Mouse (Mus musculus) forebrain, embryonic 16.5 days (tissue): ENCODE measurements at regions not wholly inside any gene's neighbourhood (a gene's known extent, or its start where the extent isn't known, plus 50 kb on each side); places are given as distances from the start of the nearest gene placed in this dataset.

Experiments used
- ATAC-seq: fragments of 200-750 bp; cut with Nextera tagmentation; 2 replicates; pipeline ENCODE4 v1.8.0; 2017; ENCODE audit warnings: mild to moderate bottlenecking, moderate library complexity
- H3K27ac ChIP-seq: fragments of 300-500 bp; sonication (generic); 2 replicates; pipeline ENCODE4 v1.5.1; 2014; ENCODE audit warnings: low read length, control low read depth
- H3K27me3 ChIP-seq: fragments of 300-500 bp; sonication (generic); replicated peaks from 2 replicates; pipeline ENCODE4 v1.6.1; 2014; ENCODE audit warnings: low read length; ENCODE audit not compliant: control insufficient read depth, insufficient read depth
- H3K36me3 ChIP-seq: fragments of 300-500 bp; sonication (generic); 2 replicates; pipeline ENCODE4 v1.6.1; 2014; ENCODE audit not compliant: control insufficient read depth, insufficient read depth
- H3K4me1 ChIP-seq: fragments of 300-500 bp; sonication (generic); replicated peaks from 2 replicates; pipeline ENCODE4 v1.6.1; 2014; ENCODE audit warnings: low read length; ENCODE audit not compliant: control insufficient read depth, insufficient read depth
- H3K4me2 ChIP-seq: fragments of 300-500 bp; sonication (generic); 2 replicates; pipeline ENCODE4 v1.6.1; 2014; ENCODE audit warnings: mild to moderate bottlenecking, low read length, control low read depth
- H3K4me3 ChIP-seq: fragments of 300-500 bp; sonication (generic); replicated peaks from 2 replicates; pipeline ENCODE4 v1.5.1; 2014; ENCODE audit warnings: mild to moderate bottlenecking, low read length, control low read depth
- H3K9ac ChIP-seq: fragments of 300-500 bp; sonication (generic); replicated peaks from 2 replicates; pipeline ENCODE4 v1.6.1; 2014; ENCODE audit warnings: low read depth, low read length, control low read depth
- H3K9me3 ChIP-seq: fragments of 300-500 bp; sonication (generic); 2 replicates; pipeline ENCODE4 v1.6.1; 2016; ENCODE audit warnings: low read length; ENCODE audit not compliant: control insufficient read depth
- WGBS: fragments of 180-500 bp; shearing (Covaris S2); extraction: QIAGEN DNeasy Blood & Tissue Kit; methylation state at CpG from one replicate; pipeline ENCODE4 v1.1.7; 2014; 5-methylcytosine and 5-hydroxymethylcytosine counted together

GRCm38 (mm10) chr9:73302156-73302918, 189.1 kb downstream of the Rsl24d1 start:
- ATAC-seq = no peak
- no peak overlapping the region for H3K4me2 ChIP-seq
- H3K27me3 ChIP-seq = no peaks in the 10 kb centered on the region
- H3K9me3 ChIP-seq = no peaks in the 10 kb centered on the region
- H3K4me3 ChIP-seq = no peak overlapping the region
- no peaks in the 10 kb centered on the region for H3K4me1 ChIP-seq
- no peaks in the 10 kb centered on the region for H3K36me3 ChIP-seq
- 89% methylated on average over 5 of the region's 5 CpGs for WGBS
- no peak overlapping the region for H3K27ac ChIP-seq
- H3K9ac ChIP-seq = no peak overlapping the region

GRCm38 (mm10) chr9:73317048-73317447, 203.8 kb downstream of the Rsl24d1 start:
- ATAC-seq = no peak
- H3K36me3 ChIP-seq = no peaks in the 10 kb centered on the region
- no peaks in the 10 kb centered on the region for H3K4me1 ChIP-seq
- no peaks in the 10 kb centered on the region for H3K27me3 ChIP-seq
- 69% methylated on average over 1 of the region's 1 CpGs for WGBS
- no peak overlapping the region for H3K4me3 ChIP-seq
- H3K27ac ChIP-seq = no peak overlapping the region
- no peaks in the 10 kb centered on the region for H3K9me3 ChIP-seq
- H3K4me2 ChIP-seq = no peak overlapping the region
- no peak overlapping the region for H3K9ac ChIP-seq

- Histone ChIP-seq H3K36me3 (no peaks in the 10 kb centered on the region), H3K4me3 (no peak overlapping the region), H3K4me2 (no peak overlapping the region), H3K9me3 (no peaks in the 10 kb centered on the region), H3K4me1 (no peaks in the 10 kb centered on the region), H3K9ac (no peak overlapping the region), H3K27me3 (no peaks in the 10 kb centered on the region), H3K27ac (no peak overlapping the region)
- WGBS = 95% methylated on average over 2 of the region's 2 CpGs
- no peak for ATAC-seq
These were observed 206.6 kb downstream of the Rsl24d1 start for GRCm38 (mm10) chr9:73319704-73320307.

- Histone ChIP-seq H3K9ac (no peak overlapping the region), H3K4me1 (no peaks in the 10 kb centered on the region), H3K27me3 (no peaks in the 10 kb centered on the region), H3K9me3 (no peaks in the 10 kb centered on the region), H3K4me3 (no peak overlapping the region), H3K36me3 (no peaks in the 10 kb centered on the region), H3K4me2 (no peak overlapping the region), H3K27ac (no peak overlapping the region)
- ATAC-seq = no peak
These were observed 217.8 kb downstream of the Rsl24d1 start for GRCm38 (mm10) chr9:73331066-73331465.

- Histone ChIP-seq H3K27me3 (no peaks in the 10 kb centered on the region), H3K9me3 (no peaks in the 10 kb centered on the region), H3K36me3 (no peaks in the 10 kb centered on the region), H3K9ac (no peak overlapping the region), H3K4me3 (no peak overlapping the region), H3K4me1 (no peaks in the 10 kb centered on the region), H3K4me2 (no peak overlapping the region), H3K27ac (no peak overlapping the region)
- no peak for ATAC-seq
- WGBS = 83% methylated on average over 5 of the region's 5 CpGs
These were observed 222.8 kb downstream of the Rsl24d1 start for GRCm38 (mm10) chr9:73336039-73336438.

- 85% methylated on average over 2 of the region's 2 CpGs for WGBS
- Histone ChIP-seq H3K9me3 (peaks cover 8% of the 10 kb centered on the region; the same call in 1 of the 2 replicates), H3K36me3 (no peaks in the 10 kb centered on the region), H3K4me1 (no peaks in the 10 kb centered on the region), H3K4me3 (no peak overlapping the region), H3K27ac (no peak overlapping the region), H3K4me2 (no peak overlapping the region), H3K9ac (no peak overlapping the region), H3K27me3 (no peaks in the 10 kb centered on the region)
- no peak for ATAC-seq
These were observed 224.0 kb downstream of the Rsl24d1 start for GRCm38 (mm10) chr9:73337045-73337740.

GRCm38 (mm10) chr9:73355876-73356275, 242.7 kb downstream of the Rsl24d1 start:
- Histone ChIP-seq H3K36me3 (no peaks in the 10 kb centered on the region), H3K27ac (no peak overlapping the region), H3K9ac (no peak overlapping the region), H3K9me3 (no peaks in the 10 kb centered on the region), H3K4me2 (no peak overlapping the region), H3K4me3 (no peak overlapping the region), H3K4me1 (no peaks in the 10 kb centered on the region), H3K27me3 (no peaks in the 10 kb centered on the region)
- ATAC-seq = no peak
- WGBS = 70% methylated on average over 5 of the region's 5 CpGs

- no peak overlapping the region for H3K4me2 ChIP-seq
- no peaks in the 10 kb centered on the region for H3K4me1 ChIP-seq
- no peak for ATAC-seq
- H3K4me3 ChIP-seq = no peak overlapping the region
- no peaks in the 10 kb centered on the region for H3K9me3 ChIP-seq
- no peak overlapping the region for H3K27ac ChIP-seq
- no peaks in the 10 kb centered on the region for H3K27me3 ChIP-seq
- 96% methylated on average over 6 of the region's 6 CpGs for WGBS
- no peaks in the 10 kb centered on the region for H3K36me3 ChIP-seq
- H3K9ac ChIP-seq = no peak overlapping the region
These were observed 245.7 kb downstream of the Rsl24d1 start for GRCm38 (mm10) chr9:73358968-73359367.

- no peaks in the 10 kb centered on the region for H3K9me3 ChIP-seq
- no peak overlapping the region for H3K9ac ChIP-seq
- no peaks in the 10 kb centered on the region for H3K36me3 ChIP-seq
- ATAC-seq = no peak
- no peaks in the 10 kb centered on the region for H3K4me1 ChIP-seq
- no peak overlapping the region for H3K4me3 ChIP-seq
- H3K27me3 ChIP-seq = no peaks in the 10 kb centered on the region
- WGBS = 70% methylated on average over 1 of the region's 1 CpGs
- H3K4me2 ChIP-seq = no peak overlapping the region
- H3K27ac ChIP-seq = no peak overlapping the region
These were observed 267.5 kb downstream of the Rsl24d1 start for GRCm38 (mm10) chr9:73380768-73381167.
